Mouse (Mus musculus): ENCODE data around the gene Gm14085.
"Not testable (repeated sequence)": the region's sequence is repeated elsewhere in the genome, so short reads cannot be mapped to it uniquely, and the experiment has no call there.

Gene Gm14085

GRCm38 (mm10) chr2:122484641-122485040 is at the start of gene Gm14085:
Gene Gm14085, plus strand, starts transcription at chr2:122484941.
- no peak for DNase-seq

- not testable (repeated sequence) for DNase-seq
These were observed 45.8 kb upstream of the Gm14085 start for GRCm38 (mm10) chr2:122438706-122439482.

- peak; percentile 27 to 60 for DNase-seq
These were observed 44.2 kb upstream of the Gm14085 start for GRCm38 (mm10) chr2:122440521-122440920.

GRCm38 (mm10) chr2:122441000-122441933 is 43.5 kb upstream of the Gm14085 start:
- DNase-seq = peak in 1 of 2 experiments; percentile 5

GRCm38 (mm10) chr2:122450351-122450750 is 34.4 kb upstream of the Gm14085 start:
- DNase-seq = no peak

GRCm38 (mm10) chr2:122452426-122452825 is 32.3 kb upstream of the Gm14085 start:
- no peak for DNase-seq

GRCm38 (mm10) chr2:122466901-122467300 is 17.8 kb upstream of the Gm14085 start:
- peak; percentile 4 to 6 for DNase-seq

GRCm38 (mm10) chr2:122467351-122468013 is 17.3 kb upstream of the Gm14085 start:
- peak; percentile 91 to 93 for DNase-seq

GRCm38 (mm10) chr2:122469221-122469620 is 15.5 kb upstream of the Gm14085 start:
- DNase-seq = no peak

GRCm38 (mm10) chr2:122476585-122476984 is 8.2 kb upstream of the Gm14085 start:
- no peak for DNase-seq

GRCm38 (mm10) chr2:122483787-122484186 is 954 bp upstream of the Gm14085 start:
- not testable (repeated sequence) for DNase-seq

- DNase-seq = not testable (repeated sequence)
These were observed 913 bp downstream of the Gm14085 start for GRCm38 (mm10) chr2:122485654-122486053.

- not testable (repeated sequence) for DNase-seq
These were observed 1.4 kb downstream of the Gm14085 start for GRCm38 (mm10) chr2:122486122-122486521.

GRCm38 (mm10) chr2:122486674-122487073 is 1.9 kb downstream of the Gm14085 start:
- DNase-seq = no peak

GRCm38 (mm10) chr2:122529696-122530095 is 45.0 kb downstream of the Gm14085 start:
- not testable (repeated sequence) for DNase-seq

GRCm38 (mm10) chr2:122531290-122531689 is 46.5 kb downstream of the Gm14085 start:
- DNase-seq = no peak

- DNase-seq = no peak
These were observed 47.0 kb downstream of the Gm14085 start for GRCm38 (mm10) chr2:122531726-122532125.

- DNase-seq = no peak
These were observed 47.5 kb downstream of the Gm14085 start for GRCm38 (mm10) chr2:122532136-122532801.

- DNase-seq = no peak
These were observed 48.1 kb downstream of the Gm14085 start for GRCm38 (mm10) chr2:122532802-122533186.

GRCm38 (mm10) chr2:122533378-122533777 is 48.6 kb downstream of the Gm14085 start:
- no peak for DNase-seq

GRCm38 (mm10) chr2:122534671-122535070 is 49.9 kb downstream of the Gm14085 start:
- DNase-seq = no peak

GRCm38 (mm10) chr2:122558317-122558716 is 73.6 kb downstream of the Gm14085 start:
- peak; percentile 13 to 50 for DNase-seq
